Mouse (Mus musculus): ENCODE results near the gene Mipep.

- no peak for TF ChIP-seq SIN3A (IDR thresholded peaks at IDR 0.05; ENCODE audit: low read length)
- no peak for TF ChIP-seq EP300 (IDR thresholded peaks at IDR 0.05; ENCODE audit: low read depth in 1 of 2, low read length in 2 of 2)
- TF ChIP-seq USF1 (IDR thresholded peaks at IDR 0.05; ENCODE audit: low read depth, low read length), result no peak
- no peak for TF ChIP-seq GATA1 (IDR thresholded peaks at IDR 0.05; ENCODE audit: low read depth, low read length)
- TF ChIP-seq GABPA (IDR thresholded peaks at IDR 0.05; ENCODE audit: low read depth, low read length), result no peak
- TF ChIP-seq TAL1 (IDR thresholded peaks at IDR 0.05; ENCODE audit: low read length), result no peak
- TF ChIP-seq RAD21 (IDR thresholded peaks at IDR 0.05; ENCODE audit: low read depth, low read length), result no peak
- no peak for TF ChIP-seq POLR2A (IDR thresholded peaks at IDR 0.05; ENCODE audit: control insufficient read depth in 1 of 2, insufficient read depth in 1 of 2, low read depth in 1 of 2, low read length in 2 of 2, poor library complexity in 1 of 2)
- no peak for TF ChIP-seq CTCF (IDR thresholded peaks at IDR 0.05 in 2 of 3, conservative IDR thresholded peaks at IDR 0.05 in 1 of 3; ENCODE audit: control insufficient read depth in 1 of 3, insufficient read depth in 1 of 3, low read depth in 2 of 3, low read length in 3 of 3, poor library complexity in 1 of 3, severe bottlenecking in 1 of 3)
- TF ChIP-seq MYB (IDR thresholded peaks at IDR 0.05; ENCODE audit: low read depth, low read length), result no peak
Observed at GRCm38 (mm10) chr14:60757265-60757664, 27.1 kb upstream of the Mipep start.

Data from MEL (cell line).